Mouse (Mus musculus) stomach, embryonic 16.5 days (tissue): Measurements from ENCODE around the gene Gm2974. TPM values are rescaled to one million over a fixed set of nuclear protein-coding genes. Genes with fewer than 3 reads are reported as not detected.
A peak's percentile ranks its signal among the peaks of the same experiment; 100 is the strongest.
"Not testable (repeated sequence)": the region's sequence is repeated elsewhere in the genome, so short reads cannot be mapped to it uniquely, and the experiment has no call there.

Experiments used
- ATAC-seq: fragments of 200-750 bp; cut with Nextera tagmentation; 2 replicates; pipeline ENCODE4 v1.8.0; 2017; ENCODE audit warnings: moderate number of reproducible peaks, moderate TSS enrichment; ENCODE audit not compliant: insufficient read depth, low FRiP score
- H3K27ac ChIP-seq: fragments of 300-500 bp; sonication (generic); 2 replicates; pipeline ENCODE4 v1.5.1; 2014; ENCODE audit warnings: low read length
- H3K27me3 ChIP-seq: fragments of 300-500 bp; sonication (generic); 2 replicates; pipeline ENCODE4 v1.6.1; 2014; ENCODE audit warnings: low read length, control low read depth, mixed read lengths; ENCODE audit not compliant: control insufficient read depth, insufficient read depth
- H3K36me3 ChIP-seq: fragments of 300-500 bp; sonication (generic); 2 replicates; pipeline ENCODE4 v1.6.1; 2014; ENCODE audit warnings: low read length; ENCODE audit not compliant: control insufficient read depth, insufficient read depth
- H3K4me1 ChIP-seq: fragments of 300-500 bp; sonication (generic); 2 replicates; pipeline ENCODE4 v1.6.1; 2014; ENCODE audit warnings: low read length, control low read depth, mixed read lengths; ENCODE audit not compliant: control insufficient read depth, insufficient read depth
- H3K4me2 ChIP-seq: fragments of 300-500 bp; sonication (generic); 2 replicates; pipeline ENCODE4 v1.6.1; 2014; ENCODE audit warnings: low read depth, low read length, mixed read lengths
- H3K4me3 ChIP-seq: fragments of 300-500 bp; sonication (generic); replicated peaks from 2 replicates; pipeline ENCODE4 v1.5.1; 2014; ENCODE audit warnings: mild to moderate bottlenecking, low read length
- H3K9ac ChIP-seq: fragments of 300-500 bp; sonication (generic); 2 replicates; pipeline ENCODE4 v1.6.1; 2014; ENCODE audit warnings: low read length
- H3K9me3 ChIP-seq: fragments of 300-500 bp; sonication (generic); replicated peaks from 2 replicates; pipeline ENCODE4 v1.6.1; 2016; ENCODE audit warnings: low read length, control low read depth; ENCODE audit not compliant: control insufficient read depth
- WGBS: fragments of 180-500 bp; shearing (Covaris S2); extraction: QIAGEN DNeasy Blood & Tissue Kit; methylation state at CpG from one replicate; pipeline ENCODE4 v1.1.7; 2014; 5-methylcytosine and 5-hydroxymethylcytosine counted together
- polyA plus RNA-seq: library from polyadenylated mRNA; unstranded; fragments of >200 nt; fragmentation: Nextera tagmentation; extraction: Ambion mirVana; gene quantifications from 2 replicates; pipeline ENCODE4 v1.2.1, GENCODE M21; 2015

Gm2974 gene
- polyA plus RNA-seq, result 0.29 TPM in 1 of 2 replicates, not detected in the other

DNA sequence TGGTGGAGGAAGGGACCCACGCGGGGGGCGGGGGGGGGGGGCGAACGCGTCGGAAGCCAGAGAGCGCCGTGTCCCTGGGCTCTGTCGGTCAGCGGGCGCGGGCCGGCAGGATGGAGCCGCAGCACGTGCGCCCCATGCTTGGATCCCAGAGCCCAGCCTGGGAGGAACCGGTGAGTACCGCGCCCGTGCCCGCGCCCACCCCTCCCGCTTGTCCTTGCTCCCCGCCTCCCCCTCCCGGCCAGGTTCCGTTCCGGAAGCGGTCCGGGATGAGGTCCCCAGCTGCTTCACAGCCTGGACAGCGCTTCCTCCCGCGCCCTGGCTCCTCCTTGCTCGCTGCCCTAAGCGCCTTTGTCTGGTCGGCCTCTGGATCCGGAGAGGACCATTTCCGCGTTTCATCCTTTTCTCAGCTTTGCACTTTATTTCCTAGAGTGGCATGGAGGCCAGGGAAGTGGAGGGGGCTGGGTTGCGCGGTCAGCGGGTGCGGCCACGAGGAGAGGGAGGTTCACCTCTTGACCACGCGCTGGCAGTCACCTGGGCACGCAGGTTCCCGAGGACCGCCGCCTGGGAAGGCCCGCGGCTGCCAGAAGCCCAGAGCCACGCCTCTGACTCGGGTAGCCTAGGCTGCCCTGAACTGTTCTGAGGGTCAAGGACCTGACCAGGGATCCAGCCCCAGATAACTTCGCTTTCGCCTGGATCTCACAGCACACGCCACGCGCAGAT lies at the start of gene Gm2974:
Gm2974 (plus strand) TSS at position 86 of the 720 bp plus-strand sequence.
- H3K36me3 ChIP-seq, H3K27ac ChIP-seq, H3K27me3 ChIP-seq, ATAC-seq, H3K4me1 ChIP-seq, H3K9me3 ChIP-seq, H3K9ac ChIP-seq: not testable (repeated sequence)
- Histone ChIP-seq H3K4me2 (peak within 1 kb of the TSS; percentile 53), H3K4me3 (peak within 1 kb of the TSS; percentile 27)
- 14% methylated on average over 40 of the region's 59 CpGs for WGBS

DNA sequence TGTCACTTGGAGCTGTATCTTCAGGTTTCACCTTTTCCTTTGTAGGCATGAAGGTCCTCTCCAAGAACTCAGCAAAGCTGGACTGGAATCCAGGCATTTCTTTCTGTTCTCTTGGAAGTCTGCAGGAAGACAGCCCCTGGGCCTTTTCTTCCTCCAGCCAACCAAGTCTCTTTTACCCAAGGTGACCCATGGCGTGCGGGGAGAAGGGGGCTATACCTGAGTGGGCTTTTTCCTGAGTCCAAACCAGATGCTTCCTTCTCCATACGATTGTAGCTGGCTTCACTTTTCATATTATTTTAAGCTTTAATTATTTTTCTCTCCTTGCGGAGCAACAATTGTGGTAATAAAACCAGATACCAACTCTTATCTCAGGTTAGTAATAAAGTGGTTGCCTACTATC lies 40.7 kb upstream of the Gm2974 start:
- H3K27me3 ChIP-seq, H3K9ac ChIP-seq, ATAC-seq, H3K4me2 ChIP-seq, H3K9me3 ChIP-seq, H3K4me1 ChIP-seq, H3K36me3 ChIP-seq, H3K4me3 ChIP-seq, H3K27ac ChIP-seq: not testable (repeated sequence)
- WGBS, result 89% methylated on average over 4 of the region's 4 CpGs

GRCm38 (mm10) chr14:4164730-4165129 lies 17.6 kb upstream of the Gm2974 start, which contains the start of gene Gm3127:
Gm3127 (plus strand) TSS chr14:4165030.
- not testable (repeated sequence) for H3K36me3 ChIP-seq, H3K4me2 ChIP-seq, ATAC-seq, H3K4me3 ChIP-seq, H3K9me3 ChIP-seq, H3K27ac ChIP-seq, H3K27me3 ChIP-seq, H3K4me1 ChIP-seq, H3K9ac ChIP-seq
- WGBS, result no CpG with 5 or more reads among the region's 2 CpGs

GRCm38 (mm10) chr14:4182030-4182429 lies 346 bp upstream of the Gm2974 start:
- peak overlapping the region; percentile 27; the same call in 1 of the 2 replicates for H3K4me3 ChIP-seq
- not testable (repeated sequence) for ATAC-seq

DNA sequence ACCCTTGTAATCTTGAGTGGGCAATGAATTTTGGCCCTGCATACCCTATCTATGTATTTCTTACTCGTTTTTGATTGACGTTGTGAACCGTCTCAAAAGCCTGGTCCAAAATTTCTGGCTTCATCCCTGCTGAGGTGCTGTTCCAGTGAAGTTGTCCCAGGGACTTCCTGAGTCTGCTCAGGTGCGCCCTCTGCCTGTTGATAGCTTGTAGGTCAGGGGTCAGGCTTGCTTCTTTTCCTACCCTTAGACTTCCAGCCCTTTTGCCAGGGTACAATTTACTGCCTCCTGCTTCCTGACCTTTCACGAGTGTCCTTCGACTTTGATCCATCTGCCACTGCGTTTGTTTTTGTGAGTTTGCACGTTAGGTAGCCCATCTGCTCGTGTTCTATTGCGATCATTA lies 999 bp downstream of the Gm2974 start:
- WGBS, result 32% methylated on average over 4 of the region's 10 CpGs

More at GRCm38 (mm10) chr14:4182030-4182429, 346 bp upstream of the Gm2974 start:
- peak overlapping the region; percentile 53 for H3K4me2 ChIP-seq
- WGBS, result 6% methylated on average over 13 of the region's 14 CpGs
- H3K36me3 ChIP-seq, H3K9me3 ChIP-seq, H3K27ac ChIP-seq, H3K4me1 ChIP-seq, H3K9ac ChIP-seq, H3K27me3 ChIP-seq: not testable (repeated sequence)

GRCm38 (mm10) chr14:4249331-4249730 lies 67.0 kb downstream of the Gm2974 start, which contains the start of gene Gm3138:
Gm3138 (plus strand) TSS chr14:4249631.
- ATAC-seq, H3K4me1 ChIP-seq, H3K9ac ChIP-seq, H3K27ac ChIP-seq, H3K4me3 ChIP-seq, H3K4me2 ChIP-seq, H3K9me3 ChIP-seq, H3K36me3 ChIP-seq, H3K27me3 ChIP-seq: not testable (repeated sequence)
- no CpG with 5 or more reads among the region's 2 CpGs for WGBS

More for the DNA sequence above, 999 bp downstream of the Gm2974 start:
- H3K4me3 ChIP-seq, H3K4me2 ChIP-seq, H3K27ac ChIP-seq, H3K9ac ChIP-seq, H3K9me3 ChIP-seq, ATAC-seq, H3K27me3 ChIP-seq, H3K36me3 ChIP-seq, H3K4me1 ChIP-seq: not testable (repeated sequence)

Other genes with a start within 250 kb of the Gm2974 start
- not detected in 2 replicates for gene Gm3095, start 219.0 kb upstream of the Gm2974 start, polyA plus RNA-seq
- gene Gm3099, start 184.2 kb upstream of the Gm2974 start, polyA plus RNA-seq, result not detected in 2 replicates
- 0.42 TPM in 1 of 2 replicates, not detected in the other for gene Gm5796, start 158.6 kb upstream of the Gm2974 start, polyA plus RNA-seq
- gene Gm3115, start 98.5 kb upstream of the Gm2974 start, polyA plus RNA-seq, result not detected in 2 replicates
- 0.36 and 0.77 TPM in 2 replicates for gene Gm8108, start 72.0 kb upstream of the Gm2974 start, polyA plus RNA-seq
- not detected in 2 replicates for gene Gm3127, start 17.5 kb upstream of the Gm2974 start, polyA plus RNA-seq
- gene Gm3138, start 67.1 kb downstream of the Gm2974 start, polyA plus RNA-seq, result not detected in 2 replicates
- not detected in 2 replicates for gene Gm3149, start 134.7 kb downstream of the Gm2974 start, polyA plus RNA-seq
- gene 2610042L04Rik, start 152.2 kb downstream of the Gm2974 start, polyA plus RNA-seq, result 0.15 TPM in 1 of 2 replicates, not detected in the other
- gene Gm3159, start 214.9 kb downstream of the Gm2974 start, polyA plus RNA-seq, result not detected in 2 replicates
- gene Gm3164, start 232.9 kb downstream of the Gm2974 start, polyA plus RNA-seq, result not detected in 2 replicates
- gene Gm3173, start 248.4 kb downstream of the Gm2974 start, polyA plus RNA-seq, result not detected in 2 replicates